Mouse (Mus musculus): ENCODE data around the gene Defb15. TPM values are rescaled to one million over a fixed set of nuclear protein-coding genes. Genes with fewer than 3 reads are reported as not detected.
"Not testable (repeated sequence)": the region's sequence is repeated elsewhere in the genome, so short reads cannot be mapped to it uniquely, and the experiment has no call there.

The Defb15 gene
- polyA plus RNA-seq, 1 experiment = not detected

DNA sequence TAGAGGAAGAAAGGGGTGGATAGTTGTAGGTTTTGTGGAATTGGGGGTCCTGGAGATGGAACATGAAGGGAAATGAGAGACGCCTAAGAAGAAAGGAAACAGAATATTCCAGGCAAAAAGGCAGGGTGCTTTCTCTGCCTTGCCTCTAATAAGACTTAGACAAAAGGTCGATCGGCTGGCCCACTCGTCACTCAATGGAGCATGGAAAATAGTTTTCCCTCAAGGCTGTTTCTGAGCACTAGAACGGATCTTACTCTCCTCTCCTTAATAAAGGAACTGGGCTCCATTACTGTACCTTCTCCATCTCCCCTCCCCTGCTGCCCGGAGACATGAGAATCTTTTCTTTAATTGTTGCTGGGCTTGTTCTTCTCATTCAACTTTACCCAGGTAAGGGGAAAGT is 14.0 kb upstream of the Defb15 start, which contains the start of gene Defb13:
Gene Defb13 (plus strand): TSS at position 301 of the 400 bp plus-strand sequence.
- Histone ChIP-seq H3K79me2 (ENCODE audit: control insufficient read depth, insufficient read depth) (no peaks in the 10 kb centered on the region), H3ac (ENCODE audit: control insufficient read depth, insufficient read length) (no peak within 1 kb of the TSS), H3K4me2 (ENCODE audit: low read depth) (no peak within 1 kb of the TSS), H3K4me3 (no peak within 1 kb of the TSS), H3K36me3 (ENCODE audit: control insufficient read depth, insufficient read depth) (no peaks in the 10 kb centered on the region), H3K27me3 (ENCODE audit: control insufficient read depth, insufficient read depth, insufficient read length) (no peaks in the 10 kb centered on the region)
- TF ChIP-seq MAX (IDR thresholded peaks at IDR 0.05; ENCODE audit: low read depth) (no peak), SRF (IDR thresholded peaks at IDR 0.05; ENCODE audit: control insufficient read depth, insufficient read length, low read depth) (no peak), REST (IDR thresholded peaks at IDR 0.05; ENCODE audit: insufficient read depth, insufficient read length) (no peak), POLR2A (IDR thresholded peaks at IDR 0.05; ENCODE audit: insufficient read length, low read depth) (no peak), TCF12 (IDR thresholded peaks at IDR 0.05; ENCODE audit: insufficient read depth, poor library complexity, severe bottlenecking) (no peak), POLR2AphosphoS2 (IDR thresholded peaks at IDR 0.05; ENCODE audit: insufficient read length, low read depth) (no peak), MYOD1 (IDR thresholded peaks at IDR 0.05; ENCODE audit: control insufficient read depth in 1 of 3, insufficient read length in 2 of 3, low read depth in 2 of 3) (no peak), CEBPB (IDR thresholded peaks at IDR 0.05; ENCODE audit: insufficient read depth, poor library complexity, severe bottlenecking) (no peak), E2F4 (IDR thresholded peaks at IDR 0.05; ENCODE audit: insufficient read depth) (no peak), MYOG (IDR thresholded peaks at IDR 0.05; ENCODE audit: control insufficient read depth in 1 of 3, insufficient read depth in 1 of 3, insufficient read length in 2 of 3, low read depth in 2 of 3) (no peak), TCF3 (IDR thresholded peaks at IDR 0.05; ENCODE audit: insufficient read length, low read depth) (no peak), USF1 (IDR thresholded peaks at IDR 0.05; ENCODE audit: low read depth) (no peak)

- H3K4me2 ChIP-seq (ENCODE audit: low read depth); H3K36me3 ChIP-seq (ENCODE audit: control insufficient read depth, insufficient read depth); H3ac ChIP-seq (ENCODE audit: control insufficient read depth, insufficient read length); H3K27me3 ChIP-seq (ENCODE audit: control insufficient read depth, insufficient read depth, insufficient read length); H3K79me2 ChIP-seq (ENCODE audit: control insufficient read depth, insufficient read depth); H3K4me3 ChIP-seq: not testable (repeated sequence)
Observed at GRCm38 (mm10) chr8:21938052-21938451, 5.5 kb upstream of the Defb15 start, which contains the start of gene Defb35. Gene Defb35 (plus strand): TSS chr8:21938352.

DNA sequence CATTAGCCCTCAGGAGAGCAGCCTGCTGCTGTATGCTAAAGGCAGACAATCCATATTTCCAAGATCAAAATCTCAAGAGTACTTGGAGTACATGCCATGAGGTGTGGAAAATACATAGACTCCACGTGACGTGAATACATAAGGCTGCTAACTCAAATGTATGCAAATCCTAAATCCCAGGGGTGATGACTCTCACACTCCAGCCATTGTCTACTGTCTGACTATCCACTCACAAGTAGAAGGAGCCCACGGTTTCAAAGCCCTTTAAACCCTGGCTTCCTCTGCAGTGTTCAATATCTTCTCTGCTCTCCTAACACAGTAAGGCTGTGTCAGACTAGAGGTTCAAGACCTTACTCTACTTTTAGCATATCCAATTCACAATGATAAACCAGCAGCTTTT is 1.8 kb downstream of the Defb15 start:
- H3ac ChIP-seq (ENCODE audit: control insufficient read depth, insufficient read length); H3K4me2 ChIP-seq (ENCODE audit: low read depth); H3K36me3 ChIP-seq (ENCODE audit: control insufficient read depth, insufficient read depth); H3K4me3 ChIP-seq; H3K27me3 ChIP-seq (ENCODE audit: control insufficient read depth, insufficient read depth, insufficient read length); H3K79me2 ChIP-seq (ENCODE audit: control insufficient read depth, insufficient read depth): not testable (repeated sequence)

GRCm38 (mm10) chr8:21915625-21916024 is 16.9 kb downstream of the Defb15 start:
- no peak for TF ChIP-seq TCF12 (IDR thresholded peaks at IDR 0.05; ENCODE audit: insufficient read depth, poor library complexity, severe bottlenecking)
- TF ChIP-seq USF1 (IDR thresholded peaks at IDR 0.05; ENCODE audit: low read depth) = no peak
- TF ChIP-seq TCF3 (IDR thresholded peaks at IDR 0.05; ENCODE audit: insufficient read length, low read depth) = no peak
- no peak for TF ChIP-seq MAX (IDR thresholded peaks at IDR 0.05; ENCODE audit: low read depth)
- TF ChIP-seq MYOD1 (IDR thresholded peaks at IDR 0.05; ENCODE audit: control insufficient read depth in 1 of 3, insufficient read length in 2 of 3, low read depth in 2 of 3) = no peak
- no peak for TF ChIP-seq REST (IDR thresholded peaks at IDR 0.05; ENCODE audit: insufficient read depth, insufficient read length)
- TF ChIP-seq POLR2A (IDR thresholded peaks at IDR 0.05; ENCODE audit: insufficient read length, low read depth) = no peak
- TF ChIP-seq POLR2AphosphoS2 (IDR thresholded peaks at IDR 0.05; ENCODE audit: insufficient read length, low read depth) = no peak
- Histone ChIP-seq H3K4me2 (ENCODE audit: low read depth) (no peak overlapping the region), H3K27me3 (ENCODE audit: control insufficient read depth, insufficient read depth, insufficient read length) (no peaks in the 10 kb centered on the region), H3K36me3 (ENCODE audit: control insufficient read depth, insufficient read depth) (no peaks in the 10 kb centered on the region), H3ac (ENCODE audit: control insufficient read depth, insufficient read length) (no peak overlapping the region), H3K79me2 (ENCODE audit: control insufficient read depth, insufficient read depth) (no peaks in the 10 kb centered on the region), H3K4me3 (no peak overlapping the region)

- Histone ChIP-seq H3K36me3 (ENCODE audit: control insufficient read depth, insufficient read depth) (no peaks in the 10 kb centered on the region), H3K27me3 (ENCODE audit: control insufficient read depth, insufficient read depth, insufficient read length) (no peaks in the 10 kb centered on the region), H3ac (ENCODE audit: control insufficient read depth, insufficient read length) (no peak overlapping the region), H3K4me3 (no peak overlapping the region), H3K79me2 (ENCODE audit: control insufficient read depth, insufficient read depth) (no peaks in the 10 kb centered on the region), H3K4me2 (ENCODE audit: low read depth) (no peak overlapping the region)
- TF ChIP-seq POLR2AphosphoS2 (IDR thresholded peaks at IDR 0.05; ENCODE audit: insufficient read length, low read depth) (no peak), USF1 (IDR thresholded peaks at IDR 0.05; ENCODE audit: low read depth) (no peak), POLR2A (IDR thresholded peaks at IDR 0.05; ENCODE audit: insufficient read length, low read depth) (no peak), TCF3 (IDR thresholded peaks at IDR 0.05; ENCODE audit: insufficient read length, low read depth) (no peak), MYOG (IDR thresholded peaks at IDR 0.05; ENCODE audit: control insufficient read depth in 1 of 3, insufficient read depth in 1 of 3, insufficient read length in 2 of 3, low read depth in 2 of 3) (no peak)
Observed at GRCm38 (mm10) chr8:21912554-21912953, 20.0 kb downstream of the Defb15 start.

DNA sequence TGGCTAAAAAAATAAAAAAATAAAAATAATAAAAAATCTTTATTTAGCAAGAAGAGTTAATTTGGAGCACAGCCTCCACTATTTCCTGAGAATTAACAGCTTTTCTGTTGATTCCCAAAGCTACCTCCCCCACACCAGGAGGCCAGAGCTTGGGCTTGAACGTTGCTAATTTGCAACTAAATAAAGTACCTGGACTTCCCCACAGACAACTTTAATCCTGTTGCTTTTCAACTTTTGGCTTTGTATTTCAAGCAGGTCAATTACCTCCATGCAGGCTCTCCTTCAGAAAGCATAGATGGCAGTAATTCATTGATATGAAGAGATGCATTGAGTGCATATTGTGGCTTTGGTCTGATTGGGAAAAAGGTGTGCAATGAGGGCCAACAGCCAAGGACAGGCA is 20.6 kb downstream of the Defb15 start:
- Histone ChIP-seq H3K4me3 (no peak overlapping the region), H3K36me3 (ENCODE audit: control insufficient read depth, insufficient read depth) (no peaks in the 10 kb centered on the region), H3K79me2 (ENCODE audit: control insufficient read depth, insufficient read depth) (no peaks in the 10 kb centered on the region), H3ac (ENCODE audit: control insufficient read depth, insufficient read length) (no peak overlapping the region), H3K27me3 (ENCODE audit: control insufficient read depth, insufficient read depth, insufficient read length) (no peaks in the 10 kb centered on the region), H3K4me2 (ENCODE audit: low read depth) (no peak overlapping the region)
- TF ChIP-seq MAX (IDR thresholded peaks at IDR 0.05; ENCODE audit: low read depth) (no peak), E2F4 (IDR thresholded peaks at IDR 0.05; ENCODE audit: insufficient read depth) (no peak), MYOG (IDR thresholded peaks at IDR 0.05; ENCODE audit: control insufficient read depth in 1 of 3, insufficient read depth in 1 of 3, insufficient read length in 2 of 3, low read depth in 2 of 3) (no peak), USF1 (IDR thresholded peaks at IDR 0.05; ENCODE audit: low read depth) (no peak), SRF (IDR thresholded peaks at IDR 0.05; ENCODE audit: control insufficient read depth, insufficient read length, low read depth) (no peak), MYOD1 (IDR thresholded peaks at IDR 0.05; ENCODE audit: control insufficient read depth in 1 of 3, insufficient read length in 2 of 3, low read depth in 2 of 3) (no peak), POLR2AphosphoS2 (IDR thresholded peaks at IDR 0.05; ENCODE audit: insufficient read length, low read depth) (no peak), TCF12 (IDR thresholded peaks at IDR 0.05; ENCODE audit: insufficient read depth, poor library complexity, severe bottlenecking) (no peak), TCF3 (IDR thresholded peaks at IDR 0.05; ENCODE audit: insufficient read length, low read depth) (no peak), CEBPB (IDR thresholded peaks at IDR 0.05; ENCODE audit: insufficient read depth, poor library complexity, severe bottlenecking) (no peak), POLR2A (IDR thresholded peaks at IDR 0.05; ENCODE audit: insufficient read length, low read depth) (no peak), REST (IDR thresholded peaks at IDR 0.05; ENCODE audit: insufficient read depth, insufficient read length) (no peak)

DNA sequence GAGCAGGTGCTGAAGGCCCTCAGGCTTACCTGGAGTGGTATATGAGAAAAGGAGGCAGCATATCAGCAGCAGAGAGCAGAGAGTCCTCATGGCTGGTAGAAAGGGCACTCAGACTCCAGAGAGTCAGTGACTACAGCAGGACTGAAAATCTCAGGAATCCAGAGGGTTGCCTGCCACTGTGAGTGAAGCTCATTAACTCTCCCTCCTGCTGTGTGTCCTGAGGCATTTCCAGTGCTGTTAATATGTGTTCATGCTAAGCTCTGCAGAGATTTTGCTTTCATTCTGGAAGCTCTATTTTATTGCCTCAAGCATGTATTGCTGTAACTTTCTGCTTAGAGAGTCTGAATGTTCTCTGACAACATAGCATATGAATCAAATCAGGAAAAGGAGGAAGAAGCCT is 26.2 kb downstream of the Defb15 start, which contains the start of gene Defb11:
Gene Defb11 (minus strand): TSS at position 123 of the 400 bp plus-strand sequence.
- H3K27me3 ChIP-seq (ENCODE audit: control insufficient read depth, insufficient read depth, insufficient read length); H3ac ChIP-seq (ENCODE audit: control insufficient read depth, insufficient read length); H3K36me3 ChIP-seq (ENCODE audit: control insufficient read depth, insufficient read depth); H3K79me2 ChIP-seq (ENCODE audit: control insufficient read depth, insufficient read depth); H3K4me3 ChIP-seq; H3K4me2 ChIP-seq (ENCODE audit: low read depth): not testable (repeated sequence)

- H3K79me2 ChIP-seq (ENCODE audit: control insufficient read depth, insufficient read depth); H3K36me3 ChIP-seq (ENCODE audit: control insufficient read depth, insufficient read depth); H3ac ChIP-seq (ENCODE audit: control insufficient read depth, insufficient read length); H3K27me3 ChIP-seq (ENCODE audit: control insufficient read depth, insufficient read depth, insufficient read length); H3K4me2 ChIP-seq (ENCODE audit: low read depth); H3K4me3 ChIP-seq: not testable (repeated sequence)
Observed at GRCm38 (mm10) chr8:21885321-21885720, 47.2 kb downstream of the Defb15 start, which contains the start of gene Defb9. Gene Defb9 (minus strand): TSS chr8:21885421.

All from myocyte (in vitro differentiated cells).